Mouse (Mus musculus): ENCODE measurements around the gene Hist1h2af. TPM values are rescaled to one million over a fixed set of nuclear protein-coding genes. Genes with fewer than 3 reads are reported as not detected.
"Not testable (repeated sequence)": the region's sequence is repeated elsewhere in the genome, so short reads cannot be mapped to it uniquely, and the experiment has no call there.

Gene Hist1h2af
- total RNA-seq, 1 experiment = 1,402 TPM

DNA sequence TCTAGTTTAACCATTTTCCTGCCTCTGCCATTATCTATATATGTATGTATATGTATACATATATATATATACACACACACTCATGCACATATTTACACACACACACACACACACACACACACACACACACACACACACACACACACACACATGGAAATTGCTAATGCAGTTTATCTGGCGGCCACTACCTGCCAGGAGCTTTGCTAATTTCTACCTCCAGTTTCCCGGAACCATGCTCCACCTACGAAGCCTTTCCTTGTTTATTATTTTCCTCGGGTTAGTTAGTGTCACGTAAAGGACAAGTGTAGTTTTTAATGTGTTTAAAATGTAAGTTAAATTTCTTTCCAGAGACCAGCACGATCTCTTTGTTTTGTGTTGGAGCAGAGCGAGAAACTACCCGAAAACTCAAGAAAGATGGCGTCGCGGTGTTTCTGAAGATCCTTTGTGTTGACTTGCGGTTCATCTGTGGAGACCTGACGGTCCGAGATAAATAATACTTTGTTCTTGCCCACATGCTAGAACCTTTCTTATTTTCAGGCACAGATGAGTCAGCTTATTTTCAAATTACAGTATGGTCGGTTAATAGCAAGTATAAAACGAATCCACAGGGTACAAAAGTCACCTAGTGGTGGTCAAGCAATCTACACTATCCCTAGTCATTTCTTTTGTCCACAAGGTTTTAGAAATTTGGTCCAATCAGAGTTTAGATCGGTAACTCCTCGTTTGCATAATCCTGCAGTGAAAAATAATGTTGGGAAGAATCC is 29.2 kb downstream of the Hist1h2af start:
- in situ Hi-C loops (cut with MboI; ENCODE audit: low sequenced_read_pairs in 2 of 2, unreplicated experiment in 2 of 2) = loop anchor here (25.0 kb wide), 2 partner anchors 1526 to 1826 kb away; partner anchors contain the start of genes Hist1h4j (in 2 of the 2), Hist1h2ag (in 1 of the 2), Hist1h2ah (in 1 of the 2) and Hist1h2bj (in 1 of the 2)
- Histone ChIP-seq H3K27ac (ENCODE audit: insufficient read depth, low read depth, low read length, poor library complexity, severe bottlenecking) (peak overlapping the region; percentile 93), H3K9ac (ENCODE audit: insufficient read depth, low read depth, low read length, poor library complexity, severe bottlenecking) (peak overlapping the region; percentile 82), H3K4me1 (ENCODE audit: control insufficient read depth in 2 of 2, insufficient read depth in 2 of 2, low read length in 2 of 2, poor library complexity in 1 of 2) (peaks cover 0 to 5% of the 10 kb centered on the region in 2 experiments; a peak in 1 of 4 replicates), H3K36me3 (ENCODE audit: control insufficient read depth, insufficient read depth, low read length, poor library complexity, severe bottlenecking) (no peaks in the 10 kb centered on the region), H3K4me3 (ENCODE audit: insufficient read depth in 1 of 2, low read depth in 1 of 2, low read length in 2 of 2, poor library complexity in 1 of 2, severe bottlenecking in 1 of 2) (peak overlapping the region; percentile 61 to 68), H3K9me3 (ENCODE audit: control insufficient read depth, insufficient read depth, low read depth, low read length) (no peaks in the 10 kb centered on the region)
- no peak for DNase-seq (ENCODE audit: low read depth, low spot score)
- TF ChIP-seq HCFC1 (IDR thresholded peaks at IDR 0.05; ENCODE audit: borderline replicate concordance, insufficient read depth, low read length) (no peak), CHD2 (IDR thresholded peaks at IDR 0.05; ENCODE audit: low read depth, low read length) (no peak), ZNF384 (IDR thresholded peaks at IDR 0.05; ENCODE audit: low read depth, low read length) (no peak), ZC3H11A (IDR thresholded peaks at IDR 0.05; ENCODE audit: borderline replicate concordance, low read depth, low read length) (no peak), MAFK (IDR thresholded peaks at IDR 0.05; ENCODE audit: insufficient read depth, low read depth, low read length) (peak; percentile 90)

DNA sequence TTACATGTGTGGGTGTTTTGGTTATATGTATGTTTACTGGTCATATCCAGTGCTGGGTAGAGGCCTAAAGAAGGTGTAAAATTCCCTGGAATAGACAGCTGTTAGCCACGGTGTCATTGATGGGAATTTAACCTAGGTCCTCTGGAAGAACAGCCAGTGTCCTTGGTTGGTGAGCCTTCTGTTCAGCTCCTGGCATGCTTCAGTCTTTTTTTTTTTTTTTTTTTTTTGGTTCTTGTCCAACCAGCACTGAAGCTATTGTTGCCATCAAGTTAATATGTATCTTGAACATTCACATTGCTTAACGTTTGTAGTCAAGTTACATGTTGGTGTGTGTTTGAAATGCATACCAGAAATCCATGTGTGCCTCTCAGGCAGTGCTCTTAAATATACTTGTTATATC is 30.8 kb downstream of the Hist1h2af start:
- H3K9ac ChIP-seq (ENCODE audit: insufficient read depth, low read depth, low read length, poor library complexity, severe bottlenecking) = no peak overlapping the region
- in situ Hi-C loops (cut with MboI; ENCODE audit: low sequenced_read_pairs in 2 of 2, unreplicated experiment in 2 of 2) = loop anchor here (25.0 kb wide), 2 partner anchors 1527 to 1827 kb away; partner anchors contain the start of genes Hist1h4j (in 2 of the 2), Hist1h2ag (in 1 of the 2), Hist1h2ah (in 1 of the 2) and Hist1h2bj (in 1 of the 2)
- DNase-seq (ENCODE audit: low read depth, low spot score) = no peak
- H3K4me3 ChIP-seq (ENCODE audit: insufficient read depth in 1 of 2, low read depth in 1 of 2, low read length in 2 of 2, poor library complexity in 1 of 2, severe bottlenecking in 1 of 2) = no peak overlapping the region
- no peaks in the 10 kb centered on the region for H3K9me3 ChIP-seq (ENCODE audit: control insufficient read depth, insufficient read depth, low read depth, low read length)
- no peaks in the 10 kb centered on the region for H3K36me3 ChIP-seq (ENCODE audit: control insufficient read depth, insufficient read depth, low read length, poor library complexity, severe bottlenecking)
- H3K27ac ChIP-seq (ENCODE audit: insufficient read depth, low read depth, low read length, poor library complexity, severe bottlenecking) = no peak overlapping the region
- no peak for TF ChIP-seq HCFC1 (IDR thresholded peaks at IDR 0.05; ENCODE audit: borderline replicate concordance, insufficient read depth, low read length)
- TF ChIP-seq MAFK (IDR thresholded peaks at IDR 0.05; ENCODE audit: insufficient read depth, low read depth, low read length) = no peak
- H3K4me1 ChIP-seq (ENCODE audit: control insufficient read depth in 2 of 2, insufficient read depth in 2 of 2, low read length in 2 of 2, poor library complexity in 1 of 2) = peaks cover 0 to 5% of the 10 kb centered on the region in 2 experiments; a peak in 1 of 4 replicates

DNA sequence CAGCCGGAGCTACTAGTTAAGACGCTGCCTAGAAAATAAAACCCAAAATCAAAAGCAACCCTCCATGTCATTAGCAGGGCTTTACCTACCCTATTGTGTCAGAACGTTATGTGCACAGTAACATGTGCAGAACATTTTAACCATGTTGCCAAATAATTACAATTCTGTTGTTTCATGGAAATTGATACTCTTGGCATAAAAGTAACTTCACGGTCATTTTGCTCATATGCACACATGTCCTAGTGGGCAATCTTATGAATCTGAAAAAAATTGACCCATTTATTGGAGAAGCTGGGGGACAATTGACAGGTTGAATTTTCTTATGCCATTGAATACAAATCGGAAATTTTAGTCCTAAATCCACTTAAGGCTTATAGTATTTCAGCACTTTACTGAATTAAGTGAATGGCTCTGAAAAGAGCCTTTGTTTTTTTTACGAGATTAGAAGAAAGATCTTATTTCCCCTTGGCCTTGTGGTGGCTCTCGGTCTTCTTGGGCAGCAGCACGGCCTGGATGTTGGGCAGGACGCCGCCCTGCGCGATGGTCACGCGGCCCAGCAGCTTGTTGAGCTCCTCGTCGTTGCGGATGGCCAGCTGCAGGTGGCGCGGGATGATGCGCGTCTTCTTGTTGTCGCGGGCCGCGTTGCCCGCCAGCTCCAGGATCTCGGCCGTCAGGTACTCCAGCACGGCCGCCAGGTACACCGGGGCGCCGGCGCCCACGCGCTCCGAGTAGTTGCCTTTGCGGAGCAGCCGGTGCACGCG is 36.7 kb downstream of the Hist1h2af start:
- H3K9ac ChIP-seq (ENCODE audit: insufficient read depth, low read depth, low read length, poor library complexity, severe bottlenecking) = peak overlapping the region; percentile 67
- DNase-seq (ENCODE audit: low read depth, low spot score); H3K9me3 ChIP-seq (ENCODE audit: control insufficient read depth, insufficient read depth, low read depth, low read length); H3K36me3 ChIP-seq (ENCODE audit: control insufficient read depth, insufficient read depth, low read length, poor library complexity, severe bottlenecking); H3K4me1 ChIP-seq (ENCODE audit: control insufficient read depth in 2 of 2, insufficient read depth in 2 of 2, low read length in 2 of 2, poor library complexity in 1 of 2): not testable (repeated sequence)
- H3K27ac ChIP-seq (ENCODE audit: insufficient read depth, low read depth, low read length, poor library complexity, severe bottlenecking) = peak overlapping the region; percentile 92
- 0 out of 2 replicates have a peak, but pooled peaks have one; percentile 41 for TF ChIP-seq HCFC1 (IDR thresholded peaks at IDR 0.05; ENCODE audit: borderline replicate concordance, insufficient read depth, low read length)
- in situ Hi-C loops (cut with MboI; ENCODE audit: low sequenced_read_pairs in 2 of 2, unreplicated experiment in 2 of 2) = loop anchor here (25.0 kb wide), 2 partner anchors 1533 to 1833 kb away; partner anchors contain the start of genes Hist1h4j (in 2 of the 2), Hist1h2ag (in 1 of the 2), Hist1h2ah (in 1 of the 2) and Hist1h2bj (in 1 of the 2)
- peak overlapping the region; percentile 20 to 63 for H3K4me3 ChIP-seq (ENCODE audit: insufficient read depth in 1 of 2, low read depth in 1 of 2, low read length in 2 of 2, poor library complexity in 1 of 2, severe bottlenecking in 1 of 2)

DNA sequence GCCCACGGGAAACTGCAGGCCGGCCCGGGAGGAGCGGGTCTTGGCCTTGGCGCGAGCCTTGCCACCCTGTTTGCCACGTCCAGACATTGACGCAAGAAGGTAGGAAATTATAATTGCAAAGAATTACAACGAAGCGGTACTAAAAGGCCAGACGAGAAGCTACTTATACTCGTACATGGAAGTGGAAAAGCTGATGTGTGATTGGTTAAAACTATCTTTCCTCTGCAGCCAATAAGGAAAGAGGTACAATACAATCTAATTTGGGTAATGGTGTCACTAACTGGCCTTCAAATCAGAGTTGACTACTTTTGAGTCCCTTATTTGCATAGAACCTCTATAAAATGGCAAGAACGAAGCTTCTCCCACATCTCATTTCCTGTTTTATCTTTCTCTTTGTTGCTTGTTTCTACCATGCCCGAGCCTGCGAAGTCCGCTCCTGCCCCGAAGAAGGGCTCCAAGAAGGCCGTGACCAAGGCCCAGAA is 37.4 kb downstream of the Hist1h2af start, which contains the start of the genes Hist1h2ae and Hist1h2bg:
Gene Hist1h2ae, minus strand, starts transcription at position 199 of the 482 bp plus-strand sequence.
Gene Hist1h2bg, plus strand, starts transcription at position 375 of the 482 bp plus-strand sequence.
- no peak for TF ChIP-seq HCFC1 (IDR thresholded peaks at IDR 0.05; ENCODE audit: borderline replicate concordance, insufficient read depth, low read length)
- peak; percentile 80; the same call in 1 of the 2 replicates for TF ChIP-seq CHD2 (IDR thresholded peaks at IDR 0.05; ENCODE audit: low read depth, low read length)
- in situ Hi-C loops (cut with MboI; ENCODE audit: low sequenced_read_pairs in 2 of 2, unreplicated experiment in 2 of 2) = loop anchor here (25.0 kb wide), 2 partner anchors 1534 to 1834 kb away; partner anchors contain the start of genes Hist1h4j (in 2 of the 2), Hist1h2ag (in 1 of the 2), Hist1h2ah (in 1 of the 2) and Hist1h2bj (in 1 of the 2)
- Histone ChIP-seq H3K9me3 (ENCODE audit: control insufficient read depth, insufficient read depth, low read depth, low read length) (no peaks in the 10 kb centered on the region), H3K4me3 (ENCODE audit: insufficient read depth in 1 of 2, low read depth in 1 of 2, low read length in 2 of 2, poor library complexity in 1 of 2, severe bottlenecking in 1 of 2) (peak within 1 kb of the TSS; percentile 27 to 66), H3K9ac (ENCODE audit: insufficient read depth, low read depth, low read length, poor library complexity, severe bottlenecking) (peak within 1 kb of the TSS; percentile 67), H3K27ac (ENCODE audit: insufficient read depth, low read depth, low read length, poor library complexity, severe bottlenecking) (peak within 1 kb of the TSS; percentile 92), H3K36me3 (ENCODE audit: control insufficient read depth, insufficient read depth, low read length, poor library complexity, severe bottlenecking) (no peaks in the 10 kb centered on the region), H3K4me1 (ENCODE audit: control insufficient read depth in 2 of 2, insufficient read depth in 2 of 2, low read length in 2 of 2, poor library complexity in 1 of 2) (no peaks in the 10 kb centered on the region)
- peak; percentile 79 for DNase-seq (ENCODE audit: low read depth, low spot score)
